Mouse (Mus musculus) ovary, adult 10 weeks (tissue): ENCODE results near the gene Aacs. TPM values are rescaled to one million over a fixed set of nuclear protein-coding genes. Genes with fewer than 3 reads are reported as not detected.

ENCODE experiments used
- polyA plus RNA-seq: library from polyadenylated mRNA; stranded (reverse); fragments of 350-450 nt; fragmentation: Illumina TruSeq; extraction: RNeasy Lipid Tissue Mini Kit (QIAGEN cat#74804); gene quantifications from one replicate; pipeline ENCODE4 v1.2.3, GENCODE M21; 2014

The Aacs gene
- 2.0 TPM for polyA plus RNA-seq

GRCm38 (mm10) chr5:125475601-125476285 is at the start of gene Aacs:
TSS of gene Aacs (plus strand) at chr5:125475814.

GRCm38 (mm10) chr5:125433793-125434337 is 41.7 kb upstream of the Aacs start, which contains the start of gene Dhx37:
TSS of gene Dhx37 (minus strand) at chr5:125434121.

GRCm38 (mm10) chr5:125441234-125442114 is 34.1 kb upstream of the Aacs start, which contains the start of gene Bri3bp:
TSS of gene Bri3bp (plus strand) at chr5:125441568.

GRCm38 (mm10) chr5:125531634-125532033 is 56.0 kb downstream of the Aacs start, which contains the start of gene Tmem132b:
TSS of gene Tmem132b (plus strand) at chr5:125531774.

Other genes with a start within 250 kb of the Aacs start
- 25.2 TPM for gene Scarb1, start 134.7 kb upstream of the Aacs start, polyA plus RNA-seq
- not detected for gene Gm10382, start 86.5 kb upstream of the Aacs start, polyA plus RNA-seq
- 16.6 TPM for gene Ubc, start 85.6 kb upstream of the Aacs start, polyA plus RNA-seq
- 6.0 TPM for gene Dhx37, start 41.7 kb upstream of the Aacs start, polyA plus RNA-seq
- 14.4 TPM for gene Bri3bp, start 34.2 kb upstream of the Aacs start, polyA plus RNA-seq
- gene Tmem132b, start 56.0 kb downstream of the Aacs start, polyA plus RNA-seq: 0.97 TPM